Mouse (Mus musculus): ENCODE data around the gene Fbln5. TPM values are rescaled to one million over a fixed set of nuclear protein-coding genes. Genes with fewer than 3 reads are reported as not detected.

Fbln5 gene
- polyA plus RNA-seq, 1 experiment, result 7.2 TPM

DNA sequence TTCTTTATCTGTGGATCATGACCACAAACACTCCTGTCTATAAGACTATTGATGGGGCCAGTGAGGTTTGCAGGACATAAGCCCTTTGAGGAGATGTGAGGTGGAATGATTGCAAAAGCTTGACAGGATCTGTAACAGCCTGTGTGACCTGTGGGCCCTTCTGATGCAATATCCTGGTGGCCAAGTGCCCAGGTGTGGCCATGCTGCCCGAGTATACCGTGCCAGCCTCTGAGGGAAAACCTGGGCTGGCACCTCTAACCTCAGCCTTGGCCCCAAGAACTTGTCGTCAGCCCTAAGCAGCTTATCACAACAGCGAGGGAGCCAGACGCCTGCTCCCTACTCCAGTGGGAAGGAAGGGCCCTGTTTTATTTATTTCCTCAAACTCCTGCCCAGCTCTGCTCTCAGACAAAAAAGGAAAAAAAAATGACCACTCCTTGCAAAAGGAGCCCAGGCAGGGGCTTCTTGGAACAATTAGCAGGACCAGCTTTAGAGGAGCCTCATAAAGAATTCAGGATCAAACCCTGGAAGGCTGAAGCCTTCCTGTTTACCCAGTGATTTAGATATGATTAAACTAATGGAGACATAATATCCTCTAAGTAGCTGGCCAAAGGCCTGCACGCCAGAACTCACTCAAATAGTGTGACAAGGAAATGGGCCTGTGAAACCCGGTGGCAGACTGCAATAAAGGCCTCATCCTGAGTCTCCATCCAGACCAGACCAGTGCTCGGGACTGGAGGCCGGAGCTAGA is 51.4 kb downstream of the Fbln5 start:
- Histone ChIP-seq H3K27ac (ENCODE audit: insufficient read depth, low read length) (no peak overlapping the region), H3K4me1 (ENCODE audit: control insufficient read depth, insufficient read depth, low read length) (no peaks in the 10 kb centered on the region), H3K4me3 (ENCODE audit: insufficient read depth, low read length) (no peak overlapping the region)
- no peak for TF ChIP-seq POLR2A (IDR thresholded peaks at IDR 0.05; ENCODE audit: extremely low read depth, insufficient read depth, low read length)
- no peak for TF ChIP-seq CTCF (IDR thresholded peaks at IDR 0.05; ENCODE audit: extremely low read depth, insufficient read depth, low read length)

DNA sequence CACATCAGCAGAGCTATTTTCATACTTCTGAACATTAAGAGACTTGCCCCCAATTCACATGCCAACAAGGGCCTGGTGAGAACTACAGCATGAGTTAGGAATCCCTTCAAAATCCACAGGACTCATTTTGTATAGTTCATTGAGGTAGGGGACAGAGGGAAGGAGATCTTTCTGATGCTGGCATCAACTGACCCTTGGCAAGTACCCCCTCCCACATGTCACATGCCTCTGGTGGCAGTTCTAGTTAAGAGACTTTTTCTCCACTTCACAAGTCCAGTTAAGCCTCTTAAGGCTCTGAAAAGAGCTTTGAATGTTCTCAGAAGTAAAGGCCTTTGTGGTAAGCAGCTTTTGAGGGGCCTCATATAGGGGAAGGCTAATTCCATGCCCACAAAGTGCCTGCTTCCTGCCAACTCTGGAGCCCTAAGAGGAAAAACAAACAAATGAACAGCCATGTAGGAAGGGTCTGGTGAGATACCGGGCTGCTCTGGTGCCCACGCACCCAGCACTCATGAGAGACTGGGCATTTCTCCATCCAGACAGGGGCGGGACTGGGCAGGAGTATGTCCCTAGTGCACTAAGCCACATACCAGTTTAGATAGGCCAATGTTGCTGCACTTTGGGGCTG is 52.5 kb downstream of the Fbln5 start:
- no peak for TF ChIP-seq CTCF (IDR thresholded peaks at IDR 0.05; ENCODE audit: extremely low read depth, insufficient read depth, low read length)
- TF ChIP-seq POLR2A (IDR thresholded peaks at IDR 0.05; ENCODE audit: extremely low read depth, insufficient read depth, low read length), result no peak
- H3K27ac ChIP-seq (ENCODE audit: insufficient read depth, low read length), result no peak overlapping the region
- H3K4me1 ChIP-seq (ENCODE audit: control insufficient read depth, insufficient read depth, low read length), result no peaks in the 10 kb centered on the region
- H3K4me3 ChIP-seq (ENCODE audit: insufficient read depth, low read length), result no peak overlapping the region

DNA sequence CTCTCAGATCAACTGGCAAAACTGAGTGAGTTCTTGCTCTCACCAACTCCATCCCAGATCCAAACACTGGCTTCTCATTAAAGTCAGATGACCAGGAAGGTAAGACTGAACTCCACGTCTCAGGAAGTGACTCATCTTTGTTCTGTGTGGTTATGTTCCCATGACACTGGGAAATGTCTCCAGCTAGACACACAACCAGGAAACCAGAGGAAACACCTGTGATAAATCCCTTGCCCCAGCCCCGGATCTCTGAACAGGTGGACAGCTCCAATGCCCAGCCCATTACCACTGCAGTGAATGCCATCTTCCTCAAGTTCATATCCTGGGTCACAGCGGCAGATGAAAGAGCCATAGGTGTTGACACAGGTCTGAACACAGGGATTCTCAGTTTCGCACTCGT is 54.0 kb downstream of the Fbln5 start:
- no peak for TF ChIP-seq CTCF (IDR thresholded peaks at IDR 0.05; ENCODE audit: extremely low read depth, insufficient read depth, low read length)
- no peak for TF ChIP-seq POLR2A (IDR thresholded peaks at IDR 0.05; ENCODE audit: extremely low read depth, insufficient read depth, low read length)
- Histone ChIP-seq H3K27ac (ENCODE audit: insufficient read depth, low read length) (no peak overlapping the region), H3K4me3 (ENCODE audit: insufficient read depth, low read length) (no peak overlapping the region), H3K4me1 (ENCODE audit: control insufficient read depth, insufficient read depth, low read length) (no peaks in the 10 kb centered on the region)

DNA sequence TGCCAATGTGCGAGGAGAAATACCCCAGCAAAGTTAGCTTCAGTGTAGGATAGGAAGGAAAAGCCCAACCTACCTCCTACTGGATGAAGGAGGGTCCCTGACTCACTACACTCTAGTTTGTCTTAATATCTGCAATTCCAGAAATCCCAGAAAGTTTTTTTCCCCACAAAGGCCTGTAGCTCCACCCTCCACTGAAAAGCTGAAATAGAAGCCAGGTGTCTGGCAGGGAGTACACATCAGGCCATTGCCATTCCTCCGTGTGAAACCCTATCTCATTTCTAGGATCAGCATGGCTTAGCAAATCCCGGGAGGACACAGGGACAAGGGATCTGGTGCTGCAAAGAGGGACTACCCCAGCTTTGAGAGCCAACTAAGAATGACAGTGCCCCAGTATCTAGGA is 55.8 kb downstream of the Fbln5 start:
- Histone ChIP-seq H3K27ac (ENCODE audit: insufficient read depth, low read length) (no peak overlapping the region), H3K4me1 (ENCODE audit: control insufficient read depth, insufficient read depth, low read length) (no peaks in the 10 kb centered on the region), H3K4me3 (ENCODE audit: insufficient read depth, low read length) (no peak overlapping the region)
- TF ChIP-seq POLR2A (IDR thresholded peaks at IDR 0.05; ENCODE audit: extremely low read depth, insufficient read depth, low read length) (no peak), CTCF (IDR thresholded peaks at IDR 0.05; ENCODE audit: extremely low read depth, insufficient read depth, low read length) (no peak)

DNA sequence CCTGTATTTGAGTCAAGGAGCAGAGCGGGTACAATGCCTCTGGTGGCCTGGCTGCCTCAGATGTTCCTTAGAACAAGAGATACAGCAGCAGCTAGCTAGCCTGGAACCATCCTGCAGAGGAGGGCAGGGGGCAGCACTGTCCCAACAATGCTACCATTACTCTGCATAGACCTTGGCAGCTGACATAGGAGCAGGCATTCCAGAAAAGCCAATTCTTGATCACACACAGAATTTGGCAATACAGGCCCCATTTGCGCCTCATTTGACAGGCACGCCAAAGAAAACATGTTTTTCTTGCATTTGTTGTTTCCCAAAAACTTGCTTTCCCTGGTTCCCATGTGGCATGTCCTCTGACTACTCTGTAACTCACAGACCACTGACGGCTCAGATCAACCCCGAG is 56.8 kb downstream of the Fbln5 start:
- no peak for TF ChIP-seq CTCF (IDR thresholded peaks at IDR 0.05; ENCODE audit: extremely low read depth, insufficient read depth, low read length)
- TF ChIP-seq POLR2A (IDR thresholded peaks at IDR 0.05; ENCODE audit: extremely low read depth, insufficient read depth, low read length), result no peak
- H3K27ac ChIP-seq (ENCODE audit: insufficient read depth, low read length), result no peak overlapping the region
- no peak overlapping the region for H3K4me3 ChIP-seq (ENCODE audit: insufficient read depth, low read length)
- H3K4me1 ChIP-seq (ENCODE audit: control insufficient read depth, insufficient read depth, low read length), result no peaks in the 10 kb centered on the region

DNA sequence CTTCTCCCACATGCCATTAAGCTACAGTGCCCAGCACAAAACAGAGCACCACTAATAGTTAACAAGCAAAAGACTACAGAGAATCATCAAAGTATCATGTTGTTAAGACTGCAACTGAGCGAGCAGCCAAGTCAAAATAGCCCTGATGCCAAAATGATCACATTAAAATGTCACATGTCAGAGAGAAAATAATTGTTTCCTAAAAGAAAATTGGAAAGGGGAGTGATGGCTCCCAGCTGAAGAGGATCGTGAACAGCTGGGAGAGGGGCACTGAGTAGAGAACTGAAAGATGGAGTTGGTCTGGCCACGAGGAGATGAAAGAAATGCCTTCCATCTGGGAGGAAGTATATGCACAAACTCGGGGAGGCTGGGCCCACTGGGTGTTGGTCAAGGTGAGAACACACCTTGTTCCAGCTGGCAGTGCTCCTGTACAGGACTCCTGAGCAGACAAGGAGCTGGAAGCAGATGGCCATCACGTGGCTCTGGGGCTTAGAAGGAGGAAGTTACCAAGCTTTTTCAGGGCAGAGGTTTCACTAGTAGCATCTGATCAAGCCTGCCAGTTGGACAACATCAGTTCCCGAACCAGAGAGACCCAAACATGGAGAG is 59.3 kb downstream of the Fbln5 start:
- H3K27ac ChIP-seq (ENCODE audit: insufficient read depth, low read length), result no peak overlapping the region
- no peaks in the 10 kb centered on the region for H3K4me1 ChIP-seq (ENCODE audit: control insufficient read depth, insufficient read depth, low read length)
- H3K4me3 ChIP-seq (ENCODE audit: insufficient read depth, low read length), result no peak overlapping the region
- no peak for TF ChIP-seq POLR2A (IDR thresholded peaks at IDR 0.05; ENCODE audit: extremely low read depth, insufficient read depth, low read length)
- no peak for TF ChIP-seq CTCF (IDR thresholded peaks at IDR 0.05; ENCODE audit: extremely low read depth, insufficient read depth, low read length)

DNA sequence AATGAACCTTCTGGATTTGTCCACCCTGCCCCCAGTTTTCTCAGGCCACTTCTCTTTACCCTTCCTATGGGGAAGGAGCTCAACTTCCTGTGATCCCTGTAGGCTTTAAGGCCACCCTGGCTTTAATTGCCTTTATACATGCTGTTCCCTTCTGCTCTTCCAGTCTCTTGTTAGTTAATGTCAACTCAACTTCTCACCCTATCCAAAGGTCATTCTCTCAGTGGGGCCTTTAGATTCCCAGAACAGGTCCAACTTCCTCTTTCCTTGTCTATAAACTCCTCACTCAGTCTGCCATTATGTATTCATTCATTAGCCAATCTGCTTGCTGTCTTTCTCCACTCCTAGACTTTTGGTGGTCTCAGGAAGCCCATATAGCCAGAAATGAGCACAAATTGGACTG is 60.2 kb downstream of the Fbln5 start:
- Histone ChIP-seq H3K4me3 (ENCODE audit: insufficient read depth, low read length) (no peak overlapping the region), H3K27ac (ENCODE audit: insufficient read depth, low read length) (no peak overlapping the region), H3K4me1 (ENCODE audit: control insufficient read depth, insufficient read depth, low read length) (no peaks in the 10 kb centered on the region)
- TF ChIP-seq POLR2A (IDR thresholded peaks at IDR 0.05; ENCODE audit: extremely low read depth, insufficient read depth, low read length) (no peak), CTCF (IDR thresholded peaks at IDR 0.05; ENCODE audit: extremely low read depth, insufficient read depth, low read length) (no peak)

DNA sequence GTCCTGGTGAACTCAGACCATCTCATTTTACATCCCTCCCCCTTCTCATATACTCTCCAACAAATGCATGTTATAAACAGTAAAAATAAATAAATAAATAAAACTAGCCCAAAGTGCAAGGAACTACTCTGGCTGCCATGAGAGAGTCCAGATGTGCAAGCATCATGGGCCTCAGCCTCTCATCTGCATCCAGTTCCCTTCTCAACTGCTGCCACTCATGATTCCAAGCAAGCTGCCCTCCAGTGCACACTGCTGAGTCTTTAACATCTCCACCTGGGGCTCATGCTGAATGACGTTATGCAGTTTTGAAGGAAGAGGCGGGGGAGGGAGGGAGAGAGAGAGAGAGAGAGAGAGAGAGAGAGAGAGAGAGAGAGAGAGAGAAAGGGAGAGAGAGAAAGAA is 76.5 kb downstream of the Fbln5 start:
- TF ChIP-seq POLR2A (IDR thresholded peaks at IDR 0.05; ENCODE audit: extremely low read depth, insufficient read depth, low read length), result no peak
- TF ChIP-seq CTCF (IDR thresholded peaks at IDR 0.05; ENCODE audit: extremely low read depth, insufficient read depth, low read length), result no peak
- Histone ChIP-seq H3K4me1 (ENCODE audit: control insufficient read depth, insufficient read depth, low read length) (no peaks in the 10 kb centered on the region), H3K4me3 (ENCODE audit: insufficient read depth, low read length) (no peak overlapping the region)

DNA sequence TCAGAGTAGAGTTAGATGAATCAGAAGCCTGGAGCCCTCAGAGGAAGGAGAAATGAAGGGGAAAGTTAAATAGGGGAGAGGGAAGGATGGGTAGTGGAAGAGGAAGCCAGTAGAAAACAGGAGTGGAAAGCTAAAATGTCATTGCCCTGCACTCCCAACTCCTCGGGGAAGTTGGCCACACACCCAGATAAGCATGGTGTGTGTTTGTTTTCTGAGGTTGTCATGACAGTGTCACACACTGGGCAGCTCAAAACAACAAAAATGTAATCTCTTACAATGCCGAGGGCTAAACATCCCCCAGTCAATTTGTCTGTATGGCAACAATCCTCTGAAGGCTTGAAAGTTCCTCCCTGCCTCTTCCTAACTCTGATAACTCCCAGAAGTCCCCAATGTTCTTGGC is 78.4 kb downstream of the Fbln5 start:
- Histone ChIP-seq H3K27ac (ENCODE audit: insufficient read depth, low read length) (no peak overlapping the region), H3K4me3 (ENCODE audit: insufficient read depth, low read length) (no peak overlapping the region), H3K4me1 (ENCODE audit: control insufficient read depth, insufficient read depth, low read length) (no peaks in the 10 kb centered on the region)
- TF ChIP-seq CTCF (IDR thresholded peaks at IDR 0.05; ENCODE audit: extremely low read depth, insufficient read depth, low read length) (no peak), POLR2A (IDR thresholded peaks at IDR 0.05; ENCODE audit: extremely low read depth, insufficient read depth, low read length) (no peak)

More for the DNA sequence above, 76.5 kb downstream of the Fbln5 start:
- no peak overlapping the region for H3K27ac ChIP-seq (ENCODE audit: insufficient read depth, low read length)

DNA sequence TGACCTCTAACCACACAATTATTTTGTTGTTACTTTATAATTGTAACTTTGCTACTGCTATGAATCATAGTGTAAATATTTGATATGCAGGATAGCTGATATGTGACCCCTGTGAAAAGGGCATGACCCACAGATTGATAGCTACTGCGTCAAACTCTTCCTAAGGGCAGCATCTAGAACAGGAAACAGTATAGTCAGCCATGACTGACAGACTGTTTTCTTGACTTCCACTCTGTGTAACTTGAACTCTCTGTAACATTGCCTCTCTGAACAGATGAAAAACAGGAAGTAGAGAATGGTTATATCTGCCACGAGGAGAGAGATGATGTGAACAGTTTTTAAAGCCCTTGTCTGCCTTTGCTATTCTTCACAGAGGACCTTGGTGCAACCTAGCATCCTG is 78.8 kb downstream of the Fbln5 start:
- no peak for TF ChIP-seq CTCF (IDR thresholded peaks at IDR 0.05; ENCODE audit: extremely low read depth, insufficient read depth, low read length)
- TF ChIP-seq POLR2A (IDR thresholded peaks at IDR 0.05; ENCODE audit: extremely low read depth, insufficient read depth, low read length), result no peak
- H3K27ac ChIP-seq (ENCODE audit: insufficient read depth, low read length), result no peak overlapping the region
- no peaks in the 10 kb centered on the region for H3K4me1 ChIP-seq (ENCODE audit: control insufficient read depth, insufficient read depth, low read length)
- no peak overlapping the region for H3K4me3 ChIP-seq (ENCODE audit: insufficient read depth, low read length)

All from cortical plate, adult 2 months (tissue).